Mouse (Mus musculus) liver, embryonic 11.5 days (tissue): Measurements from ENCODE around the gene Galns. TPM values are rescaled to one million over a fixed set of nuclear protein-coding genes. Genes with fewer than 3 reads are reported as not detected.

Experiments
- ATAC-seq: fragments of 200-750 bp; cut with Nextera tagmentation; replicated peaks from 2 replicates; pipeline ENCODE4 v1.8.0; 2017; ENCODE audit warnings: moderate number of reproducible peaks, mild to moderate bottlenecking, moderate TSS enrichment, moderate library complexity; ENCODE audit not compliant: low FRiP score
- DNase-seq: peaks from one replicate; pipeline ENCODE4 v3.0.0-alpha.2; 2017; ENCODE audit warnings: low spot score
- H3K27ac ChIP-seq: fragments of 300-500 bp; sonication (generic); 2 replicates; pipeline ENCODE4 v1.5.1; 2014; ENCODE audit warnings: mild to moderate bottlenecking, low read depth, low read length, control low read depth
- H3K27me3 ChIP-seq: fragments of 300-500 bp; sonication (generic); replicated peaks from 2 replicates; pipeline ENCODE4 v1.6.1; 2014; ENCODE audit warnings: low read length, mixed read lengths; ENCODE audit not compliant: control insufficient read depth, insufficient read depth
- H3K36me3 ChIP-seq: fragments of 300-500 bp; sonication (generic); 2 replicates; pipeline ENCODE4 v1.6.1; 2014; ENCODE audit warnings: mild to moderate bottlenecking, low read length, moderate library complexity, mixed read lengths; ENCODE audit not compliant: control insufficient read depth, insufficient read depth
- H3K4me1 ChIP-seq: fragments of 300-500 bp; sonication (generic); replicated peaks from 2 replicates; pipeline ENCODE4 v1.6.1; 2014; ENCODE audit warnings: low read length, mixed read lengths; ENCODE audit not compliant: control insufficient read depth, insufficient read depth
- H3K4me2 ChIP-seq: fragments of 300-500 bp; sonication (generic); 2 replicates; pipeline ENCODE4 v1.6.1; 2014; ENCODE audit warnings: mild to moderate bottlenecking, control low read depth, moderate library complexity
- H3K4me3 ChIP-seq: fragments of 300-500 bp; sonication (generic); 2 replicates; pipeline ENCODE4 v1.5.1; 2014; ENCODE audit warnings: low read depth, low read length, control low read depth
- H3K9ac ChIP-seq: fragments of 300-500 bp; sonication (generic); 2 replicates; pipeline ENCODE4 v1.6.1; 2014; ENCODE audit warnings: low read depth, low read length, control low read depth
- H3K9me3 ChIP-seq: fragments of 300-500 bp; sonication (generic); 2 replicates; pipeline ENCODE4 v1.6.1; 2016; ENCODE audit warnings: low read length, inconsistent platforms, mixed read lengths; ENCODE audit not compliant: control insufficient read depth
- WGBS: fragments of 180-500 bp; shearing (Covaris S2); extraction: QIAGEN DNeasy Blood & Tissue Kit; methylation state at CpG from one replicate; pipeline ENCODE4 v1.1.7; 2014; 5-methylcytosine and 5-hydroxymethylcytosine counted together
- polyA plus RNA-seq: library from polyadenylated mRNA; unstranded; fragments of >200 nt; fragmentation: Nextera tagmentation; extraction: Ambion mirVana; gene quantifications from 2 replicates; pipeline ENCODE4 v1.2.1, GENCODE M21; 2014

Galns gene
- polyA plus RNA-seq, 1 experiment from 2014 or later, result 6.6 TPM

GRCm38 (mm10) chr8:122561199-122561598 lies 50.1 kb downstream of the Galns start:
- DNase-seq (no peak), ATAC-seq (no peak)
- Histone ChIP-seq H3K4me2 (no peak overlapping the region), H3K27ac (no peak overlapping the region), H3K36me3 (no peaks in the 10 kb centered on the region), H3K9ac (no peak overlapping the region), H3K27me3 (no peaks in the 10 kb centered on the region), H3K9me3 (no peaks in the 10 kb centered on the region), H3K4me1 (peaks cover 16% of the 10 kb centered on the region), H3K4me3 (no peak overlapping the region)
- WGBS, result 53% methylated on average over 5 of the region's 5 CpGs

- Histone ChIP-seq H3K4me2 (no peak overlapping the region), H3K27me3 (no peaks in the 10 kb centered on the region), H3K4me3 (no peak overlapping the region), H3K36me3 (no peaks in the 10 kb centered on the region), H3K9ac (no peak overlapping the region), H3K4me1 (peaks cover 24% of the 10 kb centered on the region), H3K27ac (peak overlapping the region; percentile 32; the same call in 1 of the 2 replicates), H3K9me3 (no peaks in the 10 kb centered on the region)
- WGBS, result 17% methylated on average over 12 of the region's 12 CpGs
- peak; percentile 37 for DNase-seq
- ATAC-seq, result no peak
Measured at GRCm38 (mm10) chr8:122558671-122559349, 52.5 kb downstream of the Galns start.

- 26% methylated on average over 10 of the region's 10 CpGs for WGBS
- Histone ChIP-seq H3K27me3 (no peaks in the 10 kb centered on the region), H3K27ac (peak overlapping the region; percentile 72), H3K4me1 (peaks cover 24% of the 10 kb centered on the region), H3K9ac (peak overlapping the region; percentile 77), H3K9me3 (no peaks in the 10 kb centered on the region), H3K4me3 (peak overlapping the region; percentile 48), H3K36me3 (no peaks in the 10 kb centered on the region), H3K4me2 (peak overlapping the region; percentile 72)
- ATAC-seq (peak; percentile 11), DNase-seq (peak; percentile 42)
Measured at GRCm38 (mm10) chr8:122557248-122558038, 53.8 kb downstream of the Galns start.

GRCm38 (mm10) chr8:122556030-122557009 lies 54.9 kb downstream of the Galns start:
- DNase-seq (peak; percentile 70), ATAC-seq (peak; percentile 81)
- 35% methylated on average over 12 of the region's 12 CpGs for WGBS
- Histone ChIP-seq H3K36me3 (no peaks in the 10 kb centered on the region), H3K4me2 (peak overlapping the region; percentile 72), H3K9me3 (no peaks in the 10 kb centered on the region), H3K4me1 (peaks cover 26% of the 10 kb centered on the region), H3K27me3 (no peaks in the 10 kb centered on the region), H3K4me3 (peak overlapping the region; percentile 48), H3K9ac (peak overlapping the region; percentile 77), H3K27ac (peak overlapping the region; percentile 72)

DNA sequence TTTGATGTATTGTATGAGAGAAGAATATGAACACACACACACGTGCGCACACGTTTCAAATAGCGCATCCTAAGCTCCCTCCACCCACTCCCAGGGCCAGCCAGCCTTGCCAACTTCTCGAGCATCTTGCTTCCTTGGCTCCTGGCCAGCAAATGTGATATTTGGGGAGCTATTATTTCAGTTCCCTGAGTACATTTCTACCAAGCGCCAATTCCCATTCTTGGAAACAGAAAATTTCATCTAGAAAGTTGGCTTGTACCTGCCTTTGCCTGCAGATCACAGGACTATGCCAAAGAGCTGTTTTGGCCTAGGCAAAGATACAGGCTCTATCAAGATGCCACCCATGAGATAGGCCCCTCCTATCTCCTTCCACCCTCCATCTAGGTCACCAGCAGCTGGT lies 56.5 kb downstream of the Galns start:
- H3K4me1 ChIP-seq, result peaks cover 26% of the 10 kb centered on the region
- H3K27ac ChIP-seq, result no peak overlapping the region
- H3K9me3 ChIP-seq, result no peaks in the 10 kb centered on the region
- DNase-seq (no peak), ATAC-seq (no peak)
- H3K9ac ChIP-seq, result no peak overlapping the region
- no peak overlapping the region for H3K4me3 ChIP-seq
- H3K36me3 ChIP-seq, result no peaks in the 10 kb centered on the region
- WGBS, result 85% methylated on average over 6 of the region's 6 CpGs
- no peaks in the 10 kb centered on the region for H3K27me3 ChIP-seq
- no peak overlapping the region for H3K4me2 ChIP-seq

GRCm38 (mm10) chr8:122551265-122552051 lies 59.8 kb downstream of the Galns start, which contains the start of gene Piezo1:
Gene Piezo1 (minus strand): TSS chr8:122551329.
- Histone ChIP-seq H3K4me2 (peak within 1 kb of the TSS; percentile 85), H3K4me1 (peaks cover 42% of the 10 kb centered on the region), H3K9me3 (no peaks in the 10 kb centered on the region), H3K27me3 (no peaks in the 10 kb centered on the region), H3K27ac (peak within 1 kb of the TSS; percentile 89), H3K36me3 (no peaks in the 10 kb centered on the region), H3K4me3 (peak within 1 kb of the TSS; percentile 85), H3K9ac (peak within 1 kb of the TSS; percentile 95)
- peak; percentile 81 for ATAC-seq
- peak; percentile 96 for DNase-seq
- 10% methylated on average over 55 of the region's 56 CpGs for WGBS

DNA sequence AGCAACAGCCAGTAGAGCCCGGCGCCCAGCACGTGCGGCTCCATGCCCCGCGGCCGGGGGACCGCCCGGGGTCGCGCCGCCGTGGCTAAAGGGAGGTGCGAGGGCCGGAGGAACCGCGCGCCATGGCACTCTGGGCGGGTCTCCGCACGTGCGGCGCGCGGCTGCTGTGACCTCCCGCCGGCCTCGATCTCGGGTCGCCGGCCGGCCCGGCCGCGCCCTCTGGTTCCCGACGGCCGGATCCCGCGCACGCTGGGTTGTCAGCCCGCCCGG lies 60.3 kb downstream of the Galns start:
- peak overlapping the region; percentile 95 for H3K9ac ChIP-seq
- H3K4me1 ChIP-seq, result peaks cover 42% of the 10 kb centered on the region
- no peaks in the 10 kb centered on the region for H3K36me3 ChIP-seq
- H3K27ac ChIP-seq, result peak overlapping the region; percentile 89
- H3K4me2 ChIP-seq, result peak overlapping the region; percentile 85
- H3K4me3 ChIP-seq, result peak overlapping the region; percentile 85
- H3K9me3 ChIP-seq, result no peaks in the 10 kb centered on the region
- ATAC-seq (peak; percentile 6), DNase-seq (no peak)
- WGBS, result under 1% methylated on average over 42 of the region's 43 CpGs
- no peaks in the 10 kb centered on the region for H3K27me3 ChIP-seq
